Mouse (Mus musculus): Measurements from ENCODE around the gene Cul1. TPM values are rescaled to one million over a fixed set of nuclear protein-coding genes. Genes with fewer than 3 reads are reported as not detected.

The Cul1 gene
- polyA plus RNA-seq, 1 experiment = 25.6 TPM

Other genes with a start within 250 kb of the Cul1 start
- 13.9 and 16.0 TPM in 2 replicates for gene Ezh2, start 141.9 kb downstream of the Cul1 start, polyA plus RNA-seq (2012; rRNA removed)